Mouse (Mus musculus): ENCODE measurements around the gene Speer4e. TPM values are rescaled to one million over a fixed set of nuclear protein-coding genes. Genes with fewer than 3 reads are reported as not detected.
"Not testable (repeated sequence)": the region's sequence is repeated elsewhere in the genome, so short reads cannot be mapped to it uniquely, and the experiment has no call there.

Speer4e gene
- polyA plus RNA-seq, 1 experiment from 2014 or later = 0.14 TPM

GRCm38 (mm10) chr5:14955928-14956706, 17.9 kb upstream of the Speer4e start:
- H3K36me3 ChIP-seq (ENCODE audit: control insufficient read depth, insufficient read depth, low read length); H3K9ac ChIP-seq (ENCODE audit: low read length); H3K4me3 ChIP-seq (ENCODE audit: control insufficient read depth in 1 of 2, insufficient read depth in 1 of 2, low read depth in 1 of 2, low read length in 2 of 2); H3K9me3 ChIP-seq (ENCODE audit: control insufficient read depth, low read length); H3K4me2 ChIP-seq (ENCODE audit: low read length); H3K27ac ChIP-seq (replicated peaks in 1 of 2; ENCODE audit: control insufficient read depth in 1 of 2, insufficient read depth in 1 of 2, low read depth in 2 of 2, low read length in 2 of 2); H3K27me3 ChIP-seq (ENCODE audit: control insufficient read depth, insufficient read depth, low read length); H3K4me1 ChIP-seq (ENCODE audit: control insufficient read depth in 2 of 2, insufficient read depth in 2 of 2, low read length in 2 of 2): not testable (repeated sequence)
- 57% methylated on average over 1 of the region's 1 CpGs for WGBS
- peak; percentile 35; the same call in 1 of the 2 replicates for ATAC-seq (ENCODE audit: insufficient number of reproducible peaks, insufficient read depth, low FRiP score, low read depth)

- H3K4me3 ChIP-seq (ENCODE audit: control insufficient read depth in 1 of 2, insufficient read depth in 1 of 2, low read depth in 1 of 2, low read length in 2 of 2); H3K9me3 ChIP-seq (ENCODE audit: control insufficient read depth, low read length); H3K4me1 ChIP-seq (ENCODE audit: control insufficient read depth in 2 of 2, insufficient read depth in 2 of 2, low read length in 2 of 2); H3K27ac ChIP-seq (replicated peaks in 1 of 2; ENCODE audit: control insufficient read depth in 1 of 2, insufficient read depth in 1 of 2, low read depth in 2 of 2, low read length in 2 of 2); H3K9ac ChIP-seq (ENCODE audit: low read length); ATAC-seq (ENCODE audit: insufficient number of reproducible peaks, insufficient read depth, low FRiP score, low read depth); H3K27me3 ChIP-seq (ENCODE audit: control insufficient read depth, insufficient read depth, low read length); H3K4me2 ChIP-seq (ENCODE audit: low read length); H3K36me3 ChIP-seq (ENCODE audit: control insufficient read depth, insufficient read depth, low read length): not testable (repeated sequence)
These were observed 15.4 kb upstream of the Speer4e start for GRCm38 (mm10) chr5:14953587-14953986.

GRCm38 (mm10) chr5:14952749-14953148, 14.5 kb upstream of the Speer4e start:
- H3K36me3 ChIP-seq (ENCODE audit: control insufficient read depth, insufficient read depth, low read length); H3K4me1 ChIP-seq (ENCODE audit: control insufficient read depth in 2 of 2, insufficient read depth in 2 of 2, low read length in 2 of 2); H3K9ac ChIP-seq (ENCODE audit: low read length); H3K27ac ChIP-seq (replicated peaks in 1 of 2; ENCODE audit: control insufficient read depth in 1 of 2, insufficient read depth in 1 of 2, low read depth in 2 of 2, low read length in 2 of 2); H3K27me3 ChIP-seq (ENCODE audit: control insufficient read depth, insufficient read depth, low read length); H3K4me2 ChIP-seq (ENCODE audit: low read length); ATAC-seq (ENCODE audit: insufficient number of reproducible peaks, insufficient read depth, low FRiP score, low read depth); H3K4me3 ChIP-seq (ENCODE audit: control insufficient read depth in 1 of 2, insufficient read depth in 1 of 2, low read depth in 1 of 2, low read length in 2 of 2): not testable (repeated sequence)
- 57% methylated on average over 3 of the region's 3 CpGs for WGBS
- peaks cover 12% of the 10 kb centered on the region for H3K9me3 ChIP-seq (ENCODE audit: control insufficient read depth, low read length)

DNA sequence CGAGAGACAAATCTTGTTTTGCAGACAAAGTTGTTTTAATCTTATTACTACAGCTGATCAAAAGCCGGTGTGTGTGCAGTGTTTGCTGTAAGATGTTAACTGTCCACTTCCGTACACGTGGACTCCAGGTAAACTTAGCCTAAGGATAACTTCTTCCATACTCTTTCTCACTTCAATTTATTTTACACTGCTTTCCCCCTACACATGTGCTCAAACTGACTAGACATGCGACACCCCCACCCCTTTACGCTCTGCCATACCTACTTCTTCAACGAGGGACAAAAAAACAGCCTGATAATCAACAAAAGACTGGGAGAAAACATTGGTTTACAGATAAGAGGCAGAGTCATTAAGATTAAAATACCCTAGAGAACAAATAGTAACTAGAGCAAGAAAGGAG, 13.6 kb upstream of the Speer4e start:
- ATAC-seq (ENCODE audit: insufficient number of reproducible peaks, insufficient read depth, low FRiP score, low read depth) = peak; percentile 61
- peaks cover 12% of the 10 kb centered on the region for H3K9me3 ChIP-seq (ENCODE audit: control insufficient read depth, low read length)
- not testable (repeated sequence) for H3K4me3 ChIP-seq (ENCODE audit: control insufficient read depth in 1 of 2, insufficient read depth in 1 of 2, low read depth in 1 of 2, low read length in 2 of 2); H3K27ac ChIP-seq (replicated peaks in 1 of 2; ENCODE audit: control insufficient read depth in 1 of 2, insufficient read depth in 1 of 2, low read depth in 2 of 2, low read length in 2 of 2); H3K27me3 ChIP-seq (ENCODE audit: control insufficient read depth, insufficient read depth, low read length); H3K36me3 ChIP-seq (ENCODE audit: control insufficient read depth, insufficient read depth, low read length); H3K4me1 ChIP-seq (ENCODE audit: control insufficient read depth in 2 of 2, insufficient read depth in 2 of 2, low read length in 2 of 2); H3K9ac ChIP-seq (ENCODE audit: low read length); H3K4me2 ChIP-seq (ENCODE audit: low read length)
- WGBS = 58% methylated on average over 7 of the region's 7 CpGs

GRCm38 (mm10) chr5:14947482-14948198, 9.4 kb upstream of the Speer4e start:
- not testable (repeated sequence) for H3K36me3 ChIP-seq (ENCODE audit: control insufficient read depth, insufficient read depth, low read length); H3K9ac ChIP-seq (ENCODE audit: low read length); H3K4me3 ChIP-seq (ENCODE audit: control insufficient read depth in 1 of 2, insufficient read depth in 1 of 2, low read depth in 1 of 2, low read length in 2 of 2); H3K4me2 ChIP-seq (ENCODE audit: low read length); H3K4me1 ChIP-seq (ENCODE audit: control insufficient read depth in 2 of 2, insufficient read depth in 2 of 2, low read length in 2 of 2); H3K9me3 ChIP-seq (ENCODE audit: control insufficient read depth, low read length); ATAC-seq (ENCODE audit: insufficient number of reproducible peaks, insufficient read depth, low FRiP score, low read depth); H3K27ac ChIP-seq (replicated peaks in 1 of 2; ENCODE audit: control insufficient read depth in 1 of 2, insufficient read depth in 1 of 2, low read depth in 2 of 2, low read length in 2 of 2); H3K27me3 ChIP-seq (ENCODE audit: control insufficient read depth, insufficient read depth, low read length)
- 48% methylated on average over 4 of the region's 4 CpGs for WGBS

DNA sequence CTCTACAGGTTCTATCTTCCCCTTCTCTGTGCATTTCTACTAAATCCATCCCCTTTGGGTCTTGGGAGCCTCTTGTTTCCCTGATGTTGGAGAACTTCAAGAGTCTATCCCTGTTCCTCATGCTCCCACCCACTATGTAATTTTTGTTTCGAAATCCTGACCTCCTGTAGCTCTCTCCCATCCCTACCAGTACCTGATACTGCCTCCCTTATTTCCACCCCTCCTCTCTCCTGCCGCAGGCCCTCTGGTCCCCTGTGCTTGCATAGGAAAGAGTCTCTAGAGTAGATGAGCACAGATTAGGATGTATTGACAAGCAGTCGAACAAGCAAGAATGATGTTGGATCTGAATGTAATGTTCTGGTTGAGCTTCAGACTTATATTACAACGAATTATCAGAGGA, 7.3 kb upstream of the Speer4e start:
- H3K27ac ChIP-seq (replicated peaks in 1 of 2; ENCODE audit: control insufficient read depth in 1 of 2, insufficient read depth in 1 of 2, low read depth in 2 of 2, low read length in 2 of 2); H3K9ac ChIP-seq (ENCODE audit: low read length); H3K4me2 ChIP-seq (ENCODE audit: low read length); H3K4me3 ChIP-seq (ENCODE audit: control insufficient read depth in 1 of 2, insufficient read depth in 1 of 2, low read depth in 1 of 2, low read length in 2 of 2); H3K9me3 ChIP-seq (ENCODE audit: control insufficient read depth, low read length); H3K27me3 ChIP-seq (ENCODE audit: control insufficient read depth, insufficient read depth, low read length); H3K4me1 ChIP-seq (ENCODE audit: control insufficient read depth in 2 of 2, insufficient read depth in 2 of 2, low read length in 2 of 2); H3K36me3 ChIP-seq (ENCODE audit: control insufficient read depth, insufficient read depth, low read length): not testable (repeated sequence)
- peak; percentile 54; the same call in 1 of the 2 replicates for ATAC-seq (ENCODE audit: insufficient number of reproducible peaks, insufficient read depth, low FRiP score, low read depth)
- 36% methylated on average over 4 of the region's 4 CpGs for WGBS

DNA sequence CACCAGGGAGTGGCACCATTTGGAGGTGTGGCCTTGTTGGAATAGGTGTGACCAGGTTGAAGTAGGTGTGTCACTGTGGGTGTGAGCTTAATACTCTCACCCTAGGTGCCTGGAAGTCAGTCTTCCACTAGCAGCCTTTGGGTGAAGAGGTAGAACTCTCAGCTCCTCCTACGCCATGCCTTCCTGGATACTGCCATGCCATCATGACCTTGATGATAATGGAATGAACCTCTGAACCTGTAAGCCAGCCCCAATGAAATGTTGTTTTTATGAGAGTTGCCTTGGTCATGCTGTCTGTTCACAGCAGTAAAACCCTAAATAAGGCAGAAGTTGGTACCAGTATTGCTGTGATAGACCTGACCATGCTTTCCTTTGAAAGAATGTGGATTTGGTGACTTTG, 2.8 kb upstream of the Speer4e start:
- not testable (repeated sequence) for H3K9me3 ChIP-seq (ENCODE audit: control insufficient read depth, low read length); H3K4me1 ChIP-seq (ENCODE audit: control insufficient read depth in 2 of 2, insufficient read depth in 2 of 2, low read length in 2 of 2); H3K4me2 ChIP-seq (ENCODE audit: low read length); H3K9ac ChIP-seq (ENCODE audit: low read length); H3K4me3 ChIP-seq (ENCODE audit: control insufficient read depth in 1 of 2, insufficient read depth in 1 of 2, low read depth in 1 of 2, low read length in 2 of 2); H3K27me3 ChIP-seq (ENCODE audit: control insufficient read depth, insufficient read depth, low read length); H3K36me3 ChIP-seq (ENCODE audit: control insufficient read depth, insufficient read depth, low read length); H3K27ac ChIP-seq (replicated peaks in 1 of 2; ENCODE audit: control insufficient read depth in 1 of 2, insufficient read depth in 1 of 2, low read depth in 2 of 2, low read length in 2 of 2); ATAC-seq (ENCODE audit: insufficient number of reproducible peaks, insufficient read depth, low FRiP score, low read depth)
- WGBS = 83% methylated on average over 1 of the region's 1 CpGs

Data from heart, embryonic 14.5 days (tissue).